19 mouse cellular contexts compared by ENCODE assay signal in the genomic region with DNA sequence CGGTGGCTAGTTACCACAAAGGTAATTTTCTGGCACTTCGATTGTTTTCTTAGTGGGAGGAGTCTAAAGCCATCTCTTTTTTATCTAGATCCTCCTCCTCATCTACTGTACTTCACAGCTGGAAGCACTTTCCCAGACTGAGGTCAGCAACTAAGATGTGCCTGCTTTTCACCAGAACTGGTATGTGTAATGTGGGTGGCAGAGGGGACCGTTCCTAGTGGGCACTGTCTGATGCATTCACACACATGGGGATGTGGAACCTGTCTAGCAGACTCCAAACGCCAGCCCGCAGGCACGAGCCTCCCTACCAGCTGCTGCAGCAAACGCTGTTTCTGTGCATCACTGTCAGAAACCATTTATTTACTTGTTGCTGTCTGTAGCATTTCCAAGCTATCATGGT. TPM values are rescaled to one million over a fixed set of nuclear protein-coding genes. Genes with fewer than 3 reads are reported as not detected.
"Had no signal": no experiment of that assay in that cellular context is flagged by ENCODE, and none has a peak within 500 bp of the region (broad histone marks: within the 10 kb centered on the region; RNA-seq: fewer than 3 reads in every experiment).

No protein-coding gene starts in this region.

- H3K4me3 ChIP-seq: left cerebral cortex, adult 2 months; liver, embryonic 13.5 days; neural tube, embryonic 12.5 days; neural tube, embryonic 15.5 days had no signal

- H3K9me3 ChIP-seq: liver, embryonic 13.5 days; neural tube, embryonic 15.5 days had no signal

- H3K9ac ChIP-seq: liver, embryonic 13.5 days; neural tube, embryonic 12.5 days; neural tube, embryonic 15.5 days had no signal

- DNase-seq: kidney, adult 2 months; kidney, postnatal 10 days; kidney, postnatal 36 days; layer of hippocampus, postnatal 36 days; liver, embryonic 13.5 days; lung, adult 2 months; lung, postnatal 14 days; lung, postnatal 4 days; midbrain, embryonic 14.5 days; thymus, adult 2 months; thymus, postnatal 14 days; thymus, postnatal 4 days had no signal

- H3K27me3 ChIP-seq: liver, embryonic 13.5 days; neural tube, embryonic 12.5 days; neural tube, embryonic 15.5 days had no signal

- H3K4me1 ChIP-seq: liver, embryonic 13.5 days; neural tube, embryonic 12.5 days; neural tube, embryonic 15.5 days had no signal

- H3K27ac ChIP-seq: left cerebral cortex, adult 2 months; liver, embryonic 13.5 days; neural tube, embryonic 12.5 days; neural tube, embryonic 15.5 days; stomach, postnatal 0 days had no signal

- H3K36me3 ChIP-seq: liver, embryonic 13.5 days; neural tube, embryonic 12.5 days; neural tube, embryonic 15.5 days had no signal

- H3K4me2 ChIP-seq: liver, embryonic 13.5 days; midbrain, embryonic 11.5 days; neural tube, embryonic 12.5 days; neural tube, embryonic 15.5 days had no signal

RNA-seq across cellular contexts. Expression of a gene that starts 31.3 kb away (rescaled TPM):
- total RNA-seq: megakaryocyte progenitor cell, adult 5-6 weeks; megakaryocyte-erythroid progenitor cell, adult 5-6 weeks had no signal

RNA-seq across cellular contexts. Expression of a gene that starts 50.5 kb away (rescaled TPM):
- total RNA-seq: megakaryocyte-erythroid progenitor cell, adult 5-6 weeks had no signal
